Mouse (Mus musculus): ENCODE data around the gene Inpp1. TPM values are rescaled to one million over a fixed set of nuclear protein-coding genes. Genes with fewer than 3 reads are reported as not detected.

The Inpp1 gene
- polyA plus RNA-seq, 1 experiment, result 11.6 TPM

DNA sequence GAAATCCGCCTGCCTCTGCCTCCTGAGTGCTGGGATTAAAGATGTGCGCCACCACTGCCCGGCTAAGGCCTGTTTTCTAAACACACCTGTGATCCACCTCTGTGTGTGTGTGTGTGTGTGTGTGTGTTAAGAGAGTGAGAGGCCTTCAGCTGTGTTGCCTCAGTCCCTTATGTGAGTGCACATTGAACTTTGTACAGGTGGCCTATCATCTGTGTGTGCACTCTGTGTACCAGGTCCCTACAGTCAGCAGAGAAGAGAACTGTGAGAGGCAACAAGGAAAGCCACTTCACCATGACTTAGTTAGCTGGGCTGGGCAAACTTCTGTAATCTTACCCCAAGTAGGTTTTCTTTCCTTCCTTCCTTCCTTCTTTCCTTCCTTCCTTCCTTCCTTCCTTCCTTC lies 21.6 kb upstream of the Inpp1 start:
- TF ChIP-seq CTCF (IDR thresholded peaks at IDR 0.05; ENCODE audit: low read depth, low read length) (no peak), POLR2A (IDR thresholded peaks at IDR 0.05; ENCODE audit: borderline replicate concordance, low read depth, low read length) (no peak)
- H3K27ac ChIP-seq (ENCODE audit: insufficient read depth, low read depth, low read length), result no peak overlapping the region

GRCm38 (mm10) chr1:52817813-52818147 lies 292 bp upstream of the Inpp1 start:
- Histone ChIP-seq H3K4me3 (ENCODE audit: insufficient read depth, low read length) (peak overlapping the region; percentile 80), H3K27ac (ENCODE audit: insufficient read depth, low read depth, low read length) (no peak overlapping the region), H3K4me1 (ENCODE audit: control insufficient read depth, insufficient read depth, low read length) (peaks cover 7% of the 10 kb centered on the region)
- TF ChIP-seq CTCF (IDR thresholded peaks at IDR 0.05; ENCODE audit: low read depth, low read length) (no peak), POLR2A (IDR thresholded peaks at IDR 0.05; ENCODE audit: borderline replicate concordance, low read depth, low read length) (no peak)

More for the DNA sequence above, 21.6 kb upstream of the Inpp1 start:
- no peak overlapping the region for H3K4me3 ChIP-seq (ENCODE audit: insufficient read depth, low read length)
- peaks cover 1% of the 10 kb centered on the region for H3K4me1 ChIP-seq (ENCODE audit: control insufficient read depth, insufficient read depth, low read length)

DNA sequence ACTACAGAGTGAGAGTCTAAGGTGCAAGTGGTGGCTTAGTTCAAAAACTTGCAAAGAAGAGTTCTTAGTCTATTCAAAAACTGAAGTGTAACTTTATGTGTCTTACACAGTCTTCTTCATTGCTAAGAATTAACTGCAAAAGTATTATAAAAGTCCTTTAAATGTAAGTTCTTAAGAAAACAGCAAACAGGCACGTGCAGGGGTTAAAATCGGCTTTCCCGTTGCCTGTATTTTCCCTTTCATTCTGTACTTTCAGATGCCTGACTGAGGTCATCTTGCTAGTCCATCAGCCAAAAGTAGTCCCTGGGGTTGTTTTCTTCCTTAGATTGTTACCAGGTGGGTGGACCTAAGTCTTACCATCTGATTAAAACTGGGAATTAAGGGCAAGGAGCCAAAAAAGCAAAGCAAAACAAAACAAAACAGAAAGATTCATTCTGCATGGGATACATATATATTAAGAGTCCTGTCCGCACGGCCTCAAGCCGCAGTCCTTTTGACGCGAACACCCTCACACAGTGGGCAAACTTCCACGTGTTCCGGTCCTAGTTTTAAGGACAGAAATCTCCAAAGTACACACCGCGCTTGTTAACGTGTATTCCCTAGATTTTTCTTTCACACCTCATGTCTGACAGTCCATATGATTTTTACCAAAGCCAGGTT lies 1.1 kb downstream of the Inpp1 start:
- no peak for TF ChIP-seq CTCF (IDR thresholded peaks at IDR 0.05; ENCODE audit: low read depth, low read length)
- TF ChIP-seq POLR2A (IDR thresholded peaks at IDR 0.05; ENCODE audit: borderline replicate concordance, low read depth, low read length), result no peak
- peaks cover 7% of the 10 kb centered on the region for H3K4me1 ChIP-seq (ENCODE audit: control insufficient read depth, insufficient read depth, low read length)
- H3K27ac ChIP-seq (ENCODE audit: insufficient read depth, low read depth, low read length), result no peak overlapping the region
- 0 out of 2 replicates have a peak overlapping the region, but pooled peaks have one; percentile 80 for H3K4me3 ChIP-seq (ENCODE audit: insufficient read depth, low read length)

GRCm38 (mm10) chr1:52808456-52808855 lies 9.0 kb downstream of the Inpp1 start:
- no peak for TF ChIP-seq CTCF (IDR thresholded peaks at IDR 0.05; ENCODE audit: low read depth, low read length)
- no peak overlapping the region for H3K27ac ChIP-seq (ENCODE audit: insufficient read depth, low read depth, low read length)
- H3K4me3 ChIP-seq (ENCODE audit: insufficient read depth, low read length), result no peak overlapping the region
- H3K4me1 ChIP-seq (ENCODE audit: control insufficient read depth, insufficient read depth, low read length), result no peaks in the 10 kb centered on the region; the same call in 1 of the 2 replicates

- Histone ChIP-seq H3K27ac (ENCODE audit: insufficient read depth, low read depth, low read length) (no peak overlapping the region), H3K4me1 (ENCODE audit: control insufficient read depth, insufficient read depth, low read length) (peaks cover 19% of the 10 kb centered on the region), H3K4me3 (ENCODE audit: insufficient read depth, low read length) (no peak overlapping the region)
- TF ChIP-seq CTCF (IDR thresholded peaks at IDR 0.05; ENCODE audit: low read depth, low read length), result no peak
- TF ChIP-seq POLR2A (IDR thresholded peaks at IDR 0.05; ENCODE audit: borderline replicate concordance, low read depth, low read length), result no peak
Measured at GRCm38 (mm10) chr1:52805041-52805440, 12.4 kb downstream of the Inpp1 start.

DNA sequence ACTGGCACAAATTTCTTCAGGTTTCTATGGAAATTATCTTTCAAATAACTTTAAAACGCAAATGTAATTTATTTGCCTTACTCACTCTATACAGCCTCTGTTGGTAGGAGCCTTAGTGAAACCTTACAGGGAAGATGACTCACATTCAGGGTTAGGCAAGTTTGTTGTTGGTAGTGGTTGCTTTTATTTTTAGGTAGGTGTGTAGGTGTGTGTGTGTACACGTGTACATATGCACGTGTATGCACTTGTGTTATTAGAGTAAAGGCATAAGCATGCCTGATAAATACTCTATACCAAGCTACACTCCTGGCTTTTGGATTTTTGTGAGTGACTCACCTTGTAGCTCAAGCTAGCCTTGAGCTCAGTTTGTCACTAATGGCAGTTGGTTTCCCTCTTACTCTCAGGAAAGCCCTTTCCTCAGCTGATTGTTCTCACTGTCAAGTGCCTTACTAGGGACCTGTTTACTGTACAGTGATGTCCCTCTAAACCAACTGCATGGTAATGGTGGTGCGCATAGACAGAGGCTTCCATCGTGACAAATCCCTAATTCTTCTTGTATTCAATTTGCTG lies 15.0 kb downstream of the Inpp1 start:
- H3K4me1 ChIP-seq (ENCODE audit: control insufficient read depth, insufficient read depth, low read length), result peaks cover 33% of the 10 kb centered on the region
- no peak overlapping the region for H3K27ac ChIP-seq (ENCODE audit: insufficient read depth, low read depth, low read length)
- H3K4me3 ChIP-seq (ENCODE audit: insufficient read depth, low read length), result no peak overlapping the region
- no peak for TF ChIP-seq CTCF (IDR thresholded peaks at IDR 0.05; ENCODE audit: low read depth, low read length)

- no peak overlapping the region for H3K4me3 ChIP-seq (ENCODE audit: insufficient read depth, low read length)
- peaks cover 33% of the 10 kb centered on the region for H3K4me1 ChIP-seq (ENCODE audit: control insufficient read depth, insufficient read depth, low read length)
- peak overlapping the region; percentile 56 for H3K27ac ChIP-seq (ENCODE audit: insufficient read depth, low read depth, low read length)
Measured at GRCm38 (mm10) chr1:52801651-52802050, 15.8 kb downstream of the Inpp1 start.

GRCm38 (mm10) chr1:52800340-52800740 lies 17.1 kb downstream of the Inpp1 start:
- H3K27ac ChIP-seq (ENCODE audit: insufficient read depth, low read depth, low read length), result peak overlapping the region; percentile 80

More at GRCm38 (mm10) chr1:52801651-52802050, 15.8 kb downstream of the Inpp1 start:
- TF ChIP-seq POLR2A (IDR thresholded peaks at IDR 0.05; ENCODE audit: borderline replicate concordance, low read depth, low read length) (no peak), CTCF (IDR thresholded peaks at IDR 0.05; ENCODE audit: low read depth, low read length) (no peak)

GRCm38 (mm10) chr1:52799772-52800171 lies 17.7 kb downstream of the Inpp1 start:
- TF ChIP-seq POLR2A (IDR thresholded peaks at IDR 0.05; ENCODE audit: borderline replicate concordance, low read depth, low read length) (no peak), CTCF (IDR thresholded peaks at IDR 0.05; ENCODE audit: low read depth, low read length) (no peak)
- H3K27ac ChIP-seq (ENCODE audit: insufficient read depth, low read depth, low read length), result peak overlapping the region; percentile 47
- no peak overlapping the region for H3K4me3 ChIP-seq (ENCODE audit: insufficient read depth, low read length)
- H3K4me1 ChIP-seq (ENCODE audit: control insufficient read depth, insufficient read depth, low read length), result peaks cover 34% of the 10 kb centered on the region

More at GRCm38 (mm10) chr1:52800340-52800740, 17.1 kb downstream of the Inpp1 start:
- TF ChIP-seq CTCF (IDR thresholded peaks at IDR 0.05; ENCODE audit: low read depth, low read length) (no peak), POLR2A (IDR thresholded peaks at IDR 0.05; ENCODE audit: borderline replicate concordance, low read depth, low read length) (no peak)
- Histone ChIP-seq H3K4me3 (ENCODE audit: insufficient read depth, low read length) (peak overlapping the region; percentile 7; the same call in 1 of the 2 replicates), H3K4me1 (ENCODE audit: control insufficient read depth, insufficient read depth, low read length) (peaks cover 33% of the 10 kb centered on the region)

DNA sequence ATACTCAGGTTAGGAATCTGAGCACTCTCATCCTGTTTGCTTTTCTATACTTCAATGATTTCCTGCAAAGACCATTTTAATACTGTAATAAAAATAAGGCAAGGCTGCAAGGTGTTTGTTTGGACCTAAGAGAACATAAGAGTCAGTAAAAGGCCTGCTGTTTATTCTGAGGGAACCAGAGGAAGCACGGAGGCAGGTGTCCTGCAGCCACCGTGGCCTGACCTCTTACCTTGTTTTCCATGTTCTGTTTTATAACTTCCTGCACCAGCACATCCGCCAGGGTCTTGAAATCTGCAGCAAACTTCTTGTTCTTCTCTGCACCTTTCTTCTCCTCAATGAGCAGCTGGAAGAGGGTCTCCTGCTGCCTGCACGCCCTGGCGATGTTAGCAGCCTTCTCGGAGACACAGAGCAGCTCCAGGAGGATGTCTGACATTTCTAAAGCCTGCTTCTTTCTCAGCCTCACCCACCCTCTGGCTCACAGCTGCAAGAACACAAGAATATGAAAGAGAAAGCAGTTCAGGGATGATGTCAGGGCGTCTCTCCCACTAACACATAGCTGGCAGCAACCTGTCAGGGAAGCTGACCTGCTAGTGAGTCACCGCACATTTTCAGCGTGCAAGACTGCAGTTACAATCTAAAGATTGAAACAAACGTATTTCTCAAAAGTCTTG lies 18.3 kb downstream of the Inpp1 start:
- peaks cover 40% of the 10 kb centered on the region for H3K4me1 ChIP-seq (ENCODE audit: control insufficient read depth, insufficient read depth, low read length)
- H3K27ac ChIP-seq (ENCODE audit: insufficient read depth, low read depth, low read length), result peak overlapping the region; percentile 47; the same call in 1 of the 2 replicates
- TF ChIP-seq CTCF (IDR thresholded peaks at IDR 0.05; ENCODE audit: low read depth, low read length), result no peak
- no peak overlapping the region for H3K4me3 ChIP-seq (ENCODE audit: insufficient read depth, low read length)
